Mouse (Mus musculus) hindbrain, embryonic 14.5 days (tissue): ENCODE measurements around the gene Rpl36al. TPM values are rescaled to one million over a fixed set of nuclear protein-coding genes. Genes with fewer than 3 reads are reported as not detected.

ENCODE experiments used
- ATAC-seq: fragments of 200-750 bp; cut with Nextera tagmentation; 2 replicates; pipeline ENCODE4 v1.8.0; 2017; ENCODE audit warnings: moderate number of reproducible peaks, mild to moderate bottlenecking, moderate TSS enrichment, moderate library complexity; ENCODE audit not compliant: low FRiP score
- DNase-seq: peaks from one replicate; pipeline ENCODE4 v3.0.0-alpha.2; 2015; ENCODE audit warnings: low spot score
- H3K27ac ChIP-seq: fragments of 300-500 bp; sonication (generic); 2 replicates; pipeline ENCODE4 v1.5.1; 2014; ENCODE audit warnings: mild to moderate bottlenecking, moderate library complexity
- H3K27me3 ChIP-seq: fragments of 300-500 bp; sonication (generic); 2 replicates; pipeline ENCODE4 v1.6.1; 2014; ENCODE audit warnings: mild to moderate bottlenecking, low read length, mixed read lengths; ENCODE audit not compliant: control insufficient read depth, insufficient read depth
- H3K36me3 ChIP-seq: fragments of 300-500 bp; sonication (generic); replicated peaks from 2 replicates; pipeline ENCODE4 v1.6.1; 2014; ENCODE audit not compliant: control insufficient read depth, insufficient read depth
- H3K4me1 ChIP-seq: fragments of 300-500 bp; sonication (generic); replicated peaks from 2 replicates; pipeline ENCODE4 v1.6.1; 2014; ENCODE audit warnings: antibody characterized with exemption, low read length, mixed read lengths; ENCODE audit not compliant: control insufficient read depth, insufficient read depth
- H3K4me2 ChIP-seq: fragments of 300-500 bp; sonication (generic); replicated peaks from 2 replicates; pipeline ENCODE4 v1.6.1; 2014; ENCODE audit warnings: mild to moderate bottlenecking, moderate library complexity
- H3K4me3 ChIP-seq: fragments of 300-500 bp; sonication (generic); replicated peaks from 2 replicates; pipeline ENCODE4 v1.5.1; 2014; ENCODE audit warnings: mild to moderate bottlenecking, low read length
- H3K9ac ChIP-seq: fragments of 300-500 bp; sonication (generic); 2 replicates; pipeline ENCODE4 v1.6.1; 2014
- H3K9me3 ChIP-seq: fragments of 300-500 bp; sonication (generic); 2 replicates; pipeline ENCODE4 v1.6.1; 2016; ENCODE audit warnings: low read length; ENCODE audit not compliant: control insufficient read depth
- WGBS: fragments of 180-500 bp; shearing (Covaris S2); extraction: QIAGEN DNeasy Blood & Tissue Kit; methylation state at CpG from one replicate; pipeline ENCODE4 v1.1.7; 2014; 5-methylcytosine and 5-hydroxymethylcytosine counted together
- polyA plus RNA-seq: library from polyadenylated mRNA; unstranded; fragments of >200 nt; fragmentation: Nextera tagmentation; extraction: Ambion mirVana; gene quantifications from 2 replicates; pipeline ENCODE4 v1.2.1, GENCODE M21; 2014

Gene Rpl36al
- polyA plus RNA-seq, 1 experiment from 2014 or later, result 438 TPM

DNA sequence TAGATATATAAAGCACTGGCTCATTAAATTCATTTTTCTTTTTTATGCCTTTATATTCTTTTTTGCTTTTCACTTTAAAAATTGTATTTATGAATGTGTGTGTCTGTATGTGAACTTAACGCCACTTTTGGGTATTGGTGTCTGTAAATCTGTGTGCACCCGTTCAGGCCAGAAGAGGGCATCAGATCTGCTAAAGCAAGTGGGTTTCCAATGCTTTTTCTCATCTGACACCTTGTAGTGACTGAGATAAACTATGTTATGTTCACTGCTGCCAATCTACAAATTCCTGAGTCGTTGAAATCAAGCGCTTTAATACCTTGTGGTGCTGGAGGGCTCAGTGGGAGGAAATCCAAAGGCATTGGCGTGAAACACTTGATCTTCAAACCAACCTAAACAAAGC is 27.2 kb upstream of the Rpl36al start:
- no peak for ATAC-seq
- H3K4me3 ChIP-seq, result no peak overlapping the region
- 87% methylated on average over 5 of the region's 5 CpGs for WGBS
- H3K4me1 ChIP-seq, result no peaks in the 10 kb centered on the region
- no peak overlapping the region for H3K4me2 ChIP-seq
- no peaks in the 10 kb centered on the region for H3K36me3 ChIP-seq
- no peak overlapping the region for H3K9ac ChIP-seq
- H3K27me3 ChIP-seq, result no peaks in the 10 kb centered on the region
- DNase-seq, result peak; percentile 33
- H3K27ac ChIP-seq, result no peak overlapping the region
- H3K9me3 ChIP-seq, result no peaks in the 10 kb centered on the region

DNA sequence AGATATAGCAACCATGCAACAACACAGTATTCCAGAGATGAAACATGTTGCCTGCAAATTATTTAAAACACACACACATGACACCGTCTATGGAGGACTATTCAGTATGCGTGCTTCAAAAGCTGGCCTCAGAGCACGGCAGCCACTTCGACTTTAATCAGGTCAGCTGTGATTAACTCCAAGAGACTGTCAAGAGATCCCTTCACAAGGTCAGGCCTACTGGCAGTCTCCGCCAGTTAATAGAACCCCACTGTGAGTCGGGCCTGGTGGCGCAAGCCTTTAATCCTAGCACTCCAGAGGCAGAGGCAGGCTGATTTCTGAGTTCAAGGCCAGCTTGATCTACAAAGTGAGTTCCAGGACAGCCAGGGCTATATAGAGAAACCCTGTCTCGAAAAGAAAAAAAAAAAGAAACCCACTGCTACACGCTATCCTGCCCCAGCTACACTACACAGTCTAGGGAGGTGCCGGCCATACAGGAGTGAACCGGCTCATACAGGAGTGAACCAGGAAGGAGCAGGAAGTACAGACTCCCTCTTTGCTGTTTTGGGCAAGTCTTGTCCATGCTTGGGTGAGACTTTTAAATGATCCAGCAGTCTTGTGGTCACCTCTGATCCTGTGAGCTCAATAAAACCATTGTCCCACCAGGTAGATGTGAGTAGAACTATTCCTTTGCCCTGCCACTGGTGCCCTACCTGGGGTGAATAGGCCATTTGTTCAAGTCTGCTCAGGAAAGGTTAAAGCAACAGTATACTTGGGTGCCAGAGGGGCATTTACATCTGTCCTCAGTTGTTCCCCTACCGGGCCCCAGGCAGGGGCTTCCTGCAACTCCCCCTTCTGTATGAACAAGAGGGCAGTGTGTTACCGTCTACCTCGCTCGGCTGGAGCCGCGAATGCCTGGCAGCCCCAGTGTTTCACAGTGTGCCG is 26.4 kb upstream of the Rpl36al start:
- DNase-seq, result no peak
- Histone ChIP-seq H3K27me3 (no peaks in the 10 kb centered on the region), H3K9me3 (no peaks in the 10 kb centered on the region), H3K36me3 (no peaks in the 10 kb centered on the region), H3K27ac (no peak overlapping the region), H3K4me3 (no peak overlapping the region), H3K9ac (no peak overlapping the region), H3K4me2 (no peak overlapping the region), H3K4me1 (no peaks in the 10 kb centered on the region)
- WGBS, result 91% methylated on average over 18 of the region's 18 CpGs
- no peak for ATAC-seq

DNA sequence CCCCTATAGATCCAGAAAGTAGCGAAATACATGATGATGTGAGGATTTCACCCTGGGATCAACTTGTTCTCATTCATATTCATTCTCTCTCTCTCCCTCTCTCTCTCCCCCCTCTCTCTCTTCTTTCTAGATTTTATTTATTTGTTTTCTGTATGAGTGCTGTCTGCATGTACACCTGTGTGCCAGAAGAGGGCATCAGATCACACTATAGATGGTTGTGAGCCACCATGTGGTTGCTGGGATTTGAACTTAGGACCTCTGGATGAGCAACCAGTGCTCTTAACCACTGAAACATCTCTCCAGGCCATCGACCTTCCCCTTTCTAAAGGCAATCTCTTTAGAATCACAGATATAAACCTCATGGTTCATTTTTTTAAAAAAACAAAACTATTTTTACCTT is 24.6 kb upstream of the Rpl36al start:
- ATAC-seq (no peak), DNase-seq (no peak)
- no peak overlapping the region for H3K9ac ChIP-seq
- no peaks in the 10 kb centered on the region for H3K27me3 ChIP-seq
- no peaks in the 10 kb centered on the region for H3K9me3 ChIP-seq
- H3K4me1 ChIP-seq, result no peaks in the 10 kb centered on the region
- no peak overlapping the region for H3K4me3 ChIP-seq
- H3K36me3 ChIP-seq, result no peaks in the 10 kb centered on the region
- H3K4me2 ChIP-seq, result no peak overlapping the region
- 97% methylated on average over 2 of the region's 2 CpGs for WGBS
- no peak overlapping the region for H3K27ac ChIP-seq

DNA sequence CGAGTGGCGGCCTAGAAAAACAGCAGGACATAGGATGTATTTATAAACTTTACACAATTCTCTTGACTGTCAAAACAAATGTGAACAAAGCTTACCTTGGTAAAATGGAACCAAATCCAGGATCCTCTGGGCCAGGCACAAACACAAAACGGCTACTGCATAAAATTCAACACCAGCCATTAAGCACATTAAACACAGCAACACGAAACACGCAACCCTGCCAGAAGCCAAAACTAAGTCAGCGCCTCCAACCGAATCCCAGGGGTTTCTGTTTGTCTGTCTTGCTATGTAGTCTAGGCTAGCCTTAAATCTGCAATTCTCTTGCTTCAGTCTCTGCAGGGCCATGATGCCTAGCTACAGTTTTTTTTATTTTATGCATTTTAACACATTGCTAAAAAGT is 24.0 kb upstream of the Rpl36al start:
- Histone ChIP-seq H3K4me3 (no peak overlapping the region), H3K4me2 (no peak overlapping the region), H3K9ac (no peak overlapping the region), H3K4me1 (no peaks in the 10 kb centered on the region), H3K36me3 (no peaks in the 10 kb centered on the region), H3K27me3 (no peaks in the 10 kb centered on the region), H3K27ac (no peak overlapping the region), H3K9me3 (no peaks in the 10 kb centered on the region)
- DNase-seq, result no peak
- ATAC-seq, result no peak
- WGBS, result 96% methylated on average over 7 of the region's 7 CpGs

DNA sequence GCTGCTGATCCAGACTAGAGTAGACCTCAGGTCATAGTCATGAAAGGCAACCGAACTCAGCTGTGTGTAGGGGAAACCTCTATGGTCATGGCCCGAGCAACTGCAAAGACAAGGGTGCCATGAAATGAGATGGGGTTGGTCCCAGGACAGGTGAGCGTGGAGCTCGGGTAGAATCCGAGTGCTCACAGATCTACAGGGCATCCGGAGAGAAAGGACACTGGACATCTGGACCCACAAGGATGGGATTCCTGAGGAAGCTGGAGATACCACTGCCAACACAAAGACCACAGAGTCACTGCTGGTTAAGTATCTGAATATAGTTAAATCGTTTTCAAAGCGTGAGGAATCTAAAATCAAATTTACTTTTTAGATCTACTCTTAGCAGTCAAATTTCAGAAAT is 23.5 kb upstream of the Rpl36al start:
- Histone ChIP-seq H3K4me1 (no peaks in the 10 kb centered on the region), H3K27me3 (no peaks in the 10 kb centered on the region), H3K4me3 (no peak overlapping the region), H3K4me2 (no peak overlapping the region), H3K36me3 (no peaks in the 10 kb centered on the region), H3K9me3 (no peaks in the 10 kb centered on the region), H3K27ac (no peak overlapping the region), H3K9ac (no peak overlapping the region)
- DNase-seq (no peak), ATAC-seq (no peak)
- WGBS, result 97% methylated on average over 8 of the region's 8 CpGs

DNA sequence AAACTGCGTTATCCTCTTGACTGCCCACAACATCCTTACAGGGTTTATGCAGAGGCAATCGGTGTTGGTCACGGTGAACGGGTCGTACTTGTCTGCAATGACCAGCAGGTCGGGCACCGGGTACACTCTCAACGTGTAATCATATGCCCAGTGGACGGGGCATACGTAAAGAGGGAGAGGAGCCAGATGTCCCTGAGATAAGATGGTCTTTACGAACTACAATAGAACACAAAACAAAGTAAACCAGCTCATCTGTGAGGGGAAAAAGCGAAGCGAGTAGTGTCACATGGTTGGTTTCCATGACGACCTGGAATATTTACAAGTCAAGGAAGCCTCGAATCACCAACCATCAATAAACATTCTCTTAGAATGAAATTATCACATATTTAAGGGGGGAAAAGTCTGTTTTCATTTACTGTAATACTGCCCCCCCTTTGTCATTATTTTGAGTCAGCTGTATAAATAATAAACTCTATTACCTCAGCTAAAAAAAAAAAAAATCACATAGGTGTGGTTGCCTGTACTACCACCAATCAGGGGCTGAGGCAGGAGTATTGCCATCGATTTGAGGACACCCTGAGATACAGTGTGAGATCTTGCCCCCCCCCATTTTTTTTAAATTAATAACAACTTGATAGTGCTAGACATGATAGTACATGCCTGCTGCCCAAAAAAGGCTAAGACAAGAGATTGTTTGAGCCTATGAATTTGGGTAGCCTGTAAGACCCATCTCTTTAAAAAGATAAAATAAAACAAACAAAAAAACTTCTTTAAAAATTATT is 20.4 kb upstream of the Rpl36al start, which contains the start of gene Gm49384:
Gm49384 (minus strand) TSS at position 216 of the 782 bp plus-strand sequence.
- H3K4me1 ChIP-seq, result peaks cover 3% of the 10 kb centered on the region
- no peak within 1 kb of the TSS for H3K4me3 ChIP-seq
- ATAC-seq, result peak; percentile 53; the same call in 1 of the 2 replicates
- DNase-seq, result peak; percentile 58
- no peak within 1 kb of the TSS for H3K9ac ChIP-seq
- H3K27ac ChIP-seq, result no peak within 1 kb of the TSS
- H3K9me3 ChIP-seq, result no peaks in the 10 kb centered on the region
- H3K4me2 ChIP-seq, result 0 out of 2 replicates have a peak within 1 kb of the TSS, but pooled peaks have one; percentile 3
- H3K36me3 ChIP-seq, result peaks cover 8% of the 10 kb centered on the region
- WGBS, result 57% methylated on average over 16 of the region's 16 CpGs
- no peaks in the 10 kb centered on the region for H3K27me3 ChIP-seq

DNA sequence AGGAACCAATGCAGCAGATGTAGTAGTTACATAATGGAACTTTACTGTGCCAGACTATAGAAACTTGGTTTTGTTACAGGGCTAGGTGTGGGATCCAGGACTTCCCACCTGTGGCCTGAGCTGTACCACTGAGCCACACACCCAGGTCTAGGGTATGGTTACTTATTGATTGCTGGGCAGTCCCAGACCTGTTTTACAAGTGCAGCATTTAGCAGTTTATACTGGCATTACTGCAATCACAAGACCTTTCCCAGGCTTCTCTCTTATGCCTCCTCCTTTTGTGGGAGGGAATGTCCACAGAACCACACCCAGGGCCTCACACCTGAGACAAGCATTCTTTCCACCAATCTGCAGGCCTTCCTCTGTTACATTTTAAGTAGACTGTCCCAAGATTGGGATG is 15.1 kb upstream of the Rpl36al start:
- peak overlapping the region; percentile 94 for H3K4me2 ChIP-seq
- DNase-seq, result no peak

DNA sequence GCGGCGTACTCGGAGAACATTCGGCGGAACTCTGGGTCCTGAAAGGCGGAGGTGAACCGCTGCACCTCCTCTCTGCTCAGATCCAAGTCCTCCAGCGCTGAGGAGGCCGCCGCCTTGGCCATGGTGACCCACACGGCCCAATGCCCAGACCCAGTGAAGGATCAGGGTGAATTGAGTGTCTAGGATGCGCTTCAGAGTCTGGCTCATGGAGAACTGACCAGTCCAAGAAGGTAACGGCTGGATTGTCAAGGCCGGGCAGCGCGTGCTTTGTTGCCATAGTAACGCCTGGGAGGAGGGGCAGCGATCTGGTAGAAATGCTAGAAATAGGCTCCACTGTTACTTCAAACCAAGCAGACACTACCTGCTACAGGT is 14.3 kb upstream of the Rpl36al start, which contains the start of gene Dnaaf2:
Dnaaf2 (minus strand) TSS at position 266 of the 372 bp plus-strand sequence.
- no peaks in the 10 kb centered on the region for H3K9me3 ChIP-seq
- WGBS, result under 1% methylated on average over 18 of the region's 18 CpGs
- peaks cover 8% of the 10 kb centered on the region for H3K36me3 ChIP-seq
- H3K4me2 ChIP-seq, result peak within 1 kb of the TSS; percentile 94
- peak; percentile 75 for DNase-seq
- peak within 1 kb of the TSS; percentile 95 for H3K27ac ChIP-seq
- peak; percentile 51 for ATAC-seq
- H3K27me3 ChIP-seq, result no peaks in the 10 kb centered on the region
- peak within 1 kb of the TSS; percentile 92 for H3K9ac ChIP-seq
- H3K4me3 ChIP-seq, result peak within 1 kb of the TSS; percentile 98
- peaks cover 22% of the 10 kb centered on the region for H3K4me1 ChIP-seq

More for the DNA sequence above, 15.1 kb upstream of the Rpl36al start:
- Histone ChIP-seq H3K27ac (no peak overlapping the region), H3K4me3 (no peak overlapping the region), H3K36me3 (peaks cover 8% of the 10 kb centered on the region), H3K9ac (no peak overlapping the region), H3K9me3 (no peaks in the 10 kb centered on the region), H3K4me1 (peaks cover 22% of the 10 kb centered on the region), H3K27me3 (no peaks in the 10 kb centered on the region)
- no peak for ATAC-seq
